Mouse (Mus musculus) heart, embryonic 12.5 days (tissue): ENCODE results near the gene Scrg1. TPM values are rescaled to one million over a fixed set of nuclear protein-coding genes. Genes with fewer than 3 reads are reported as not detected.

Experiments used
- ATAC-seq: fragments of 200-750 bp; cut with Nextera tagmentation; 2 replicates; pipeline ENCODE4 v1.8.0; 2017; ENCODE audit warnings: moderate TSS enrichment, moderate library complexity; ENCODE audit not compliant: insufficient number of reproducible peaks, low FRiP score
- H3K27ac ChIP-seq: fragments of 300-500 bp; sonication (generic); 2 replicates; pipeline ENCODE4 v1.5.1; 2016; ENCODE audit warnings: mild to moderate bottlenecking, moderate library complexity; ENCODE audit not compliant: poor library complexity, severe bottlenecking
- H3K27me3 ChIP-seq: fragments of 300-500 bp; sonication (generic); replicated peaks from 2 replicates; pipeline ENCODE4 v1.6.1; 2016; ENCODE audit warnings: mild to moderate bottlenecking, moderate library complexity
- H3K36me3 ChIP-seq: fragments of 300-500 bp; sonication (generic); 2 replicates; pipeline ENCODE4 v1.6.1; 2016; ENCODE audit warnings: mild to moderate bottlenecking, moderate library complexity
- H3K4me1 ChIP-seq: fragments of 300-500 bp; sonication (generic); replicated peaks from 2 replicates; pipeline ENCODE4 v1.6.1; 2016; ENCODE audit warnings: mild to moderate bottlenecking
- H3K4me2 ChIP-seq: fragments of 300-500 bp; sonication (generic); 2 replicates; pipeline ENCODE4 v1.6.1; 2016; ENCODE audit warnings: mild to moderate bottlenecking, moderate library complexity
- H3K4me3 ChIP-seq: fragments of 300-500 bp; sonication (generic); 2 replicates; pipeline ENCODE4 v1.5.1; 2016; ENCODE audit warnings: mild to moderate bottlenecking
- H3K9ac ChIP-seq: fragments of 300-500 bp; sonication (generic); 2 replicates; pipeline ENCODE4 v1.6.1; 2016; ENCODE audit warnings: mild to moderate bottlenecking, moderate library complexity
- H3K9me3 ChIP-seq: fragments of 300-500 bp; sonication (generic); replicated peaks from 2 replicates; pipeline ENCODE4 v1.6.1; 2016; ENCODE audit warnings: mild to moderate bottlenecking, moderate library complexity
- WGBS: fragments of 180-500 bp; shearing (Covaris S2); methylation state at CpG from one replicate; pipeline ENCODE4 v1.1.7; 2016; 5-methylcytosine and 5-hydroxymethylcytosine counted together
- polyA plus RNA-seq: library from polyadenylated mRNA; unstranded; fragments of >200 nt; fragmentation: Nextera tagmentation; extraction: Ambion mirVana; gene quantifications from 2 replicates; pipeline ENCODE4 v1.2.1, GENCODE M21; 2016

The Scrg1 gene
- polyA plus RNA-seq, 1 experiment from 2014 or later, result 1.6 TPM

DNA sequence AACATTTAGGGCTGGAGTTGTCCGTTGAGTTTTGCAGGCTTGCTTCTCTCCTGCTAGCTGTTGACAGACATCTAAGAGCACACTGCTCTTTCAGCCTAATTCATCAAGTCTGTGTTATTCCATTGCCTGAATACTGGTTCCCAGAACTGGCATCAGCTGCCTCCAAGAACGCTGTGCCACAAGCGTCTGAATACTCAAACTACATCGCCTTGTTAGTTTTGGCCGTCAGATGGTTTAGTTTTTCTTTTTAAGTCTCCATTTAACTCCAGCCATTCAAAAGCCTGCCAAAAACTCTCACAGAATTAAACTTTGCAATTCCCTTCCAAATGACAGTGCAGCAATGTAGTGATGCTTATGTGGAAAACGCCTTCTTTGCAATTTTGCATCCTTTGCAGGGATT lies 1.4 kb downstream of the Scrg1 start:
- Histone ChIP-seq H3K27ac (no peak overlapping the region), H3K4me2 (peak overlapping the region; percentile 22; the same call in 1 of the 2 replicates)

DNA sequence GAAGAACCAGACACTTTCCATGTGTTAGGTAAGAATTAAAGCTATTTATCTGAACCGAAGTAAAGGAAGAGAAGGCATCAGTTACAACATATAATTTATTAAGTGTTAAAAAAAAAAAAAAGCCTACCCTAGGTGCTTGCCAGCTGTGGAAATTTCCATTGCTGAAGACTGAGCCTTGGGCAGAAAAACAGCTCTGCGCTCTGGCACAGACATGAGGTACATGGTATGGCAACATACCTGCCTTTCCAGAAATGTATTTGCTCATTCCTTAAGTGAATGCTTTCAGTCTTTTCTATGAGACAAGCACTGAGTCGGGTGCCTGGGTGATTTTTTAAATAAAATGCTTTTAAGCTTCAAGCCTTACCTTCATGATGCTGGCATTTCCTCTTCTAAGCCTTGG lies 2.2 kb downstream of the Scrg1 start:
- Histone ChIP-seq H3K9me3 (no peaks in the 10 kb centered on the region), H3K4me1 (0 out of 2 replicates have a peak, but pooled peaks cover 3% of the 10 kb centered on the region), H3K27me3 (no peaks in the 10 kb centered on the region), H3K27ac (no peak overlapping the region), H3K36me3 (no peaks in the 10 kb centered on the region), H3K9ac (no peak overlapping the region), H3K4me2 (no peak overlapping the region), H3K4me3 (no peak overlapping the region)
- 71% methylated on average over 3 of the region's 3 CpGs for WGBS
- ATAC-seq, result no peak

More for the DNA sequence above, 1.4 kb downstream of the Scrg1 start:
- Histone ChIP-seq H3K9ac (no peak overlapping the region), H3K27me3 (no peaks in the 10 kb centered on the region), H3K36me3 (no peaks in the 10 kb centered on the region), H3K4me1 (0 out of 2 replicates have a peak, but pooled peaks cover 3% of the 10 kb centered on the region), H3K4me3 (no peak overlapping the region), H3K9me3 (no peaks in the 10 kb centered on the region)
- ATAC-seq, result no peak
- WGBS, result 67% methylated on average over 6 of the region's 6 CpGs

DNA sequence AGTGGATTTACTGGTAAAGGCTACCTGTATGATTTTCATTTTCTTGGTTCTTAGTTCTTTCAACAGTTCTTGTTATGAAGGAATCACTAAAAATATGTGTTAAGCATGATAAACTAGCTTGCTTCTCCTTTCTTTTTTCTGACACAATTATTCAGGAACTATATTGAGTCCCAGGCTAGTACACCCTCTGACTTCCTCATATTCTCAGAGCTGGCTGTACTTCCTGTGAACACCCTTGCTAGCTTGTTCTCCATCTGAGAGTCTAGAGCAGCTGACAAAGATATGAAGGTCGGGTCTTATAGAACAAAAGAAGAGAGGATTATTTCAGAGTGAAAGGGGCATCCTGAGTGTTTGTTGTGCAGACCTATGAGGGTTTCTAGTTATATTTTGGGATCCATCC lies 7.1 kb downstream of the Scrg1 start:
- H3K27ac ChIP-seq, result no peak overlapping the region
- no peaks in the 10 kb centered on the region for H3K9me3 ChIP-seq
- no peak overlapping the region for H3K4me3 ChIP-seq
- H3K9ac ChIP-seq, result no peak overlapping the region
- H3K27me3 ChIP-seq, result no peaks in the 10 kb centered on the region
- 42% methylated on average over 1 of the region's 1 CpGs for WGBS
- no peaks in the 10 kb centered on the region for H3K36me3 ChIP-seq
- no peak overlapping the region for H3K4me2 ChIP-seq
- H3K4me1 ChIP-seq, result peaks cover 7% of the 10 kb centered on the region
- ATAC-seq, result no peak

DNA sequence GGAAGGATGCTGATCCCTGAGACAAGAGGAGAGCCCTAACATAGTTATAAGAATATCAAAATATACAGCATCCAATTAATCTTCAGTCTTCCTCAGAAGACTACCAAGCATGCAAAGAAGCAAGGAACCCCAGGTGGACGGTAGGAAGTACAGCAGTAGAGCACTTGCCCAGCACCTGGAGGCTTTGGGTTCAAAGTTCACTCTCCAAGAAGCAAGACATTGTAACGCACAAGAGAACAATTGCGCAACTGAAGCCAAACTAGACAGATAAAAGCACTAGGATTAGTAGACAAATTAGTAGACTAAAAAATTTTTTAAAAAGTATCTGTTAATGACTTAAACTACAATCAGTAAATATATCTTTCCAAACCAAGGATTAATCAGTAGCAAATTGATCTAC lies 8.0 kb downstream of the Scrg1 start:
- no peak for ATAC-seq

DNA sequence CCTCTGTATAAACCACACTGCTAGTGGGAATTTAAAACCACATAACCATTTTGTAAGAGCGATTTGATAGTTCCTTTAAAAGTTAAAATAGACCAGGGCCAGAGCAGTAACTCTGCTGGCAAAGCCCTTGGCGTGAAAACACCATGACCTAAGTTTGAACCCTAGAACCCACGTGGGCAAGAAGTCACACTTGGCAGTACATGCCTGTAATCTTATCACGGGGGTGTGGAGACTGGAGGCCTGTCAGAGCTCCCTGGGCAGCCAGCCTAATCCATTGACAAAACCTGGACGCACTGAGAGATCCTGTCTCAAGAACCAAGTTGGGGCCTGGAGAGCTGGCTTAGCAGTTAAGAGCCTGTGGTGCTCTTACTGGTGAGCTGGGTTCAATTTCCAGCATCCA lies 12.9 kb downstream of the Scrg1 start:
- peak; percentile 94 for ATAC-seq
- H3K4me1 ChIP-seq, result peaks cover 18% of the 10 kb centered on the region

More for the DNA sequence above, 8.0 kb downstream of the Scrg1 start:
- Histone ChIP-seq H3K4me1 (peaks cover 14% of the 10 kb centered on the region), H3K27ac (no peak overlapping the region), H3K4me2 (no peak overlapping the region), H3K27me3 (no peaks in the 10 kb centered on the region), H3K36me3 (no peaks in the 10 kb centered on the region), H3K9me3 (no peaks in the 10 kb centered on the region), H3K4me3 (no peak overlapping the region), H3K9ac (no peak overlapping the region)
- 82% methylated on average over 3 of the region's 3 CpGs for WGBS

DNA sequence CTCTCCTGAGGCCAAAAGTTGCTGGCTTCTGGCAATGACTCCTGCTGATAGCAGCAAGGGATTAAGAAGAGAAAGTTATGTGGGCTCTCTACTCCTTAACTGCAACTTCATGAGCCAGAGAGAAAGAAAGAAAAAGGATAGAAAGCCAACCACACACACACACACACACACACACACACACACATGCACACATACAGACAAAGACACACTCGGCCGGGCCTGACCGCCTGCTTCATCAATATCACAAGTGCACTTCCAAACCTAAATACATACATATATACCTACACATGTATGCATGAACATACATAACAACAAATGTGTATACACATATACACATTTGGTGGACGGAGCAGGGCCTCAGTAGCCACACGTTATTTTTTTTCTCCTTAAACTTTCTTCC lies 15.1 kb downstream of the Scrg1 start:
- Histone ChIP-seq H3K4me3 (no peak overlapping the region), H3K27me3 (no peaks in the 10 kb centered on the region), H3K36me3 (no peaks in the 10 kb centered on the region), H3K4me2 (no peak overlapping the region), H3K9me3 (no peaks in the 10 kb centered on the region), H3K9ac (no peak overlapping the region), H3K4me1 (peaks cover 12% of the 10 kb centered on the region), H3K27ac (no peak overlapping the region)
- WGBS, result 89% methylated on average over 5 of the region's 5 CpGs
- ATAC-seq, result no peak

More for the DNA sequence above, 12.9 kb downstream of the Scrg1 start:
- peak overlapping the region; percentile 68 for H3K27ac ChIP-seq
- 7% methylated on average over 5 of the region's 5 CpGs for WGBS
- no peak overlapping the region for H3K4me2 ChIP-seq
- H3K4me3 ChIP-seq, result no peak overlapping the region
- no peaks in the 10 kb centered on the region for H3K9me3 ChIP-seq
- H3K27me3 ChIP-seq, result no peaks in the 10 kb centered on the region
- H3K9ac ChIP-seq, result no peak overlapping the region
- H3K36me3 ChIP-seq, result no peaks in the 10 kb centered on the region

DNA sequence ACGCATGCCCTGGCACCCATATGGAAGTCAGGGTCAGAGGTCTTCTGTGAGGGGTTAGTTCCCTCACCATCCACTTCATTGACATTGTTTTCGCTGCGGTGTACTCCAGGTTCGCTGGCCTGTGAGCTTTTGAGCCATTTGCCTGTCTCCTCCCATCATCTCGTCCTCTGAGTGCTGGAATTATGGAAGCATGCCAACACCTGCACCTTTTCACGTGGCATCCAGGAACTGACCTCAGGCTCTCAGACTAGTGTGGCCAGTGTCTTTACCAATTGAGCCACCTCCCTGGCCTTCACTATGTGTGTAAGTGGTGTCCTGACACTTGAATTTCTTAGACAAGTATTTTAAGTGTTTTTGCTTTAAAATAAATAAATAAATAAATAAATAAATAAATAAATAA lies 18.0 kb downstream of the Scrg1 start:
- H3K4me1 ChIP-seq, result peaks cover 10% of the 10 kb centered on the region
- WGBS, result 71% methylated on average over 6 of the region's 6 CpGs
- no peaks in the 10 kb centered on the region for H3K9me3 ChIP-seq
- no peak overlapping the region for H3K9ac ChIP-seq
- H3K27ac ChIP-seq, result no peak overlapping the region
- H3K4me3 ChIP-seq, result no peak overlapping the region
- H3K4me2 ChIP-seq, result no peak overlapping the region
- ATAC-seq, result no peak
- no peaks in the 10 kb centered on the region for H3K36me3 ChIP-seq
- H3K27me3 ChIP-seq, result no peaks in the 10 kb centered on the region

DNA sequence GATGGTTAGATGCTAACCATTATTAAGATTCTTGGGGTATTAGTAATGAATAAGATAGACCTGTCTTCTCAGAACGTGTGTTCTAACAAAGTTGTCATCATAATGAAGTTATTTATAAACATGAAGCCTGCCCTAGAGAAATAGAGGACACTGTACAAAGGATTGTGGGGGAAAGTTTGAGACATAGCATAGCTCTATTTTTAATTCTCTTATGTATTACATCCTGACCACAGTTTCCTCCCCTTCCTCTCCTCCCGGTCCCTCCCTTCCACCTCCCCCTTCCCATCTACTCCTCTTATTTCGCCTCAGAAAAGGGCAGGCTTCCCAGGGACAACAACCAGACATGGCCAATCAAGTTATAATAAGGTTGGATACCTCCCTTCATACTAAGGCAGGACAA lies 22.7 kb downstream of the Scrg1 start:
- Histone ChIP-seq H3K4me2 (no peak overlapping the region), H3K27ac (no peak overlapping the region), H3K4me1 (peaks cover 7% of the 10 kb centered on the region), H3K27me3 (no peaks in the 10 kb centered on the region), H3K9me3 (no peaks in the 10 kb centered on the region), H3K4me3 (no peak overlapping the region), H3K36me3 (peaks cover 21% of the 10 kb centered on the region), H3K9ac (no peak overlapping the region)
- 52% methylated on average over 3 of the region's 3 CpGs for WGBS
- ATAC-seq, result no peak

DNA sequence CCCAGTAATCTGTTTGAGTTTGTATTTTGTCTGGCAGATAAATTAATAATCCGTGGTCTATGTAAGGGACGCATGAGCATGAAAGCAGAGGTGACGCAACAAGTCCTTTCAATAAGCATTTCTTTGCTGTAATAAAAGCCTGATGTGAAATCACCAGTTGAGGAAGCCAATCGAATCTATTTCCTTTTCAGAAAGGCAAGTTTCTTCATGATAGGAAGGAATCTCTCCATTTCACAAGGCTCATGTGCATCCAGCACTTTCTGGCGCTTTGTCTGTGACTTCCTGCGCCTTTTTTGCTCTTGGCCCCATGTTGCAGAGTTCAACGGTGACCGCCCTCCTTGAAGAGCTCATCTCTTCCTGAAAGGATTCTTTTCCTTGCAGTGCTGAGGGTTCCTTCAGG lies 24.0 kb downstream of the Scrg1 start:
- no peaks in the 10 kb centered on the region for H3K27me3 ChIP-seq
- H3K4me2 ChIP-seq, result no peak overlapping the region
- peaks cover 24% of the 10 kb centered on the region for H3K36me3 ChIP-seq
- 89% methylated on average over 8 of the region's 8 CpGs for WGBS
- no peak overlapping the region for H3K9ac ChIP-seq
- H3K27ac ChIP-seq, result no peak overlapping the region
- H3K4me3 ChIP-seq, result no peak overlapping the region
- no peak for ATAC-seq
- H3K9me3 ChIP-seq, result no peaks in the 10 kb centered on the region
- H3K4me1 ChIP-seq, result peaks cover 7% of the 10 kb centered on the region

DNA sequence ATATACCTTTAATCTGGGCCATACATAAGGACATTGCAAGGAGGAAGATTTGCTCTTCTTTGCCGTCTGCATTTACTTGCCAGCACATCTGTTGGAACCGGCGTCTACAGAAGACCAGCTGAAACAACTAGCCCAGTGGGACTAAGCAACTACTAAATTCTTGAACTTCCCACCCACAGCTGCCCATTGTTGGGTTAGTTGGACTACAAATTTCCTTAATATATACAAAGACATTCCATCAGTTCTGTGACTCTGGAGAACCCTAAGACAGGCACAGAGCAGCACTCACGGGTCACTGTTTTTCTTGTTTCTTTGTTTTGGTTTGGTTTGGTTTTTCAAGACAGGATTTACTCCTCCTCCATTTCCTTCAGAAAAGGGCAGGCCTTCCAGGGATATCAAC lies 24.9 kb downstream of the Scrg1 start:
- Histone ChIP-seq H3K4me3 (no peak overlapping the region), H3K27ac (no peak overlapping the region), H3K9ac (no peak overlapping the region), H3K9me3 (no peaks in the 10 kb centered on the region), H3K4me1 (peaks cover 10% of the 10 kb centered on the region), H3K27me3 (no peaks in the 10 kb centered on the region), H3K4me2 (no peak overlapping the region), H3K36me3 (peaks cover 24% of the 10 kb centered on the region)
- 82% methylated on average over 4 of the region's 4 CpGs for WGBS
- no peak for ATAC-seq

DNA sequence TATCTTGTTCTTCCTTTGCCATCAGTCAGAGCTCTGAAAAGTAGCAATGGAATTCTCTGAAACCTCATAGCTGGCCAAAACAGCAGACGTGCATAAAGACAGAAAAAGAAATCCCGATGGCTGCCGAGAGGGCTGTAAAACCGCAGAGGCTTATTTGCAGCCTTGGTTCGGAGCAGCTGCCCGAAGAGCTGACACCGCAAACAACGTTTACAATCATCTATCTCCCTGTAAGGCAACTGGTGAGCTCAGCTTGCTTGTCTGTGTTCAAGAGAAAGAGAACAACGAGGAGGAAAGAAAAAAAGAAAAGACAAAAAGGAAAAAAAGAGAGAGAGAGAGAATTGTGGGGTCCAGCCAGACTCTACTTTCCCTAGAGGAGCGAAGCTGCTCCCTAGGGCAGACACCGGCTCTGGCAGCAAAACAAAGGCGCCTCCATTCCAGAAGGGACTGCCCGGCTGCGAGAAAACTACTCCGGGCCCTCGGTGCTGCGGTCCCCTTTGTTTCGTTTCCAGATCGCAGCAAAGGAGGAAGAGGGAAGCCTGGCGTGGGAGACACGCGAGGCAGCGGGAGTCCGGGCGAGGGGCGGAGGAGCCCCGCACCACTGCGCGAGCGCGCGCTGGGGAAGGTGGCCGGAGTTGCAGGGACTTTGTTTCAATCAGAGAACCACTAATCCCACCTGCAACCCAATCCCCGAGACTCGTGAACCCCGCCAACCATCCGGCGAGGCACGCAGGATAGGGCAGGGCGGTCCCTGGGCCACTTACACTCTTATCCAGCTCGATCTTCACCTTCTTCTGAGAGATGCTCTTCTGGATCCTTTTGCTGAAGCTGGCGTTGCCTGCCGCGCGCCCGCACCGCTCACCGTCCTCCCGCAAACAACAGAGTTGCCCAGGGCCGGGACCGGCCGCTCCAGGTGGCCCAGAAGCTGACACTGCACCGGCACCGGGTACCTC lies 31.0 kb downstream of the Scrg1 start:
- Histone ChIP-seq H3K27me3 (no peaks in the 10 kb centered on the region), H3K4me3 (peak overlapping the region; percentile 87), H3K4me1 (peaks cover 5% of the 10 kb centered on the region), H3K36me3 (peaks cover 16% of the 10 kb centered on the region), H3K9me3 (no peaks in the 10 kb centered on the region), H3K9ac (peak overlapping the region; percentile 95), H3K27ac (peak overlapping the region; percentile 97), H3K4me2 (peak overlapping the region; percentile 68)
- WGBS, result under 1% methylated on average over 54 of the region's 54 CpGs
- ATAC-seq, result peak; percentile 62
